Mouse (Mus musculus) limb, embryonic 10.5 days (tissue): Measurements from ENCODE around the gene Scube3. TPM values are rescaled to one million over a fixed set of nuclear protein-coding genes. Genes with fewer than 3 reads are reported as not detected.

ENCODE experiments used
- DNase-seq: peaks from one replicate; pipeline ENCODE4 v3.0.0-alpha.2; 2017; ENCODE audit warnings: low spot score
- H3K27ac ChIP-seq: fragments of 300-500 bp; sonication (generic); 2 replicates; pipeline ENCODE4 v1.5.1; 2016; ENCODE audit warnings: mild to moderate bottlenecking
- H3K27me3 ChIP-seq: fragments of 300-500 bp; sonication (generic); 2 replicates; pipeline ENCODE4 v1.6.1; 2016; ENCODE audit warnings: low read depth, mild to moderate bottlenecking; ENCODE audit not compliant: poor library complexity, severe bottlenecking
- H3K36me3 ChIP-seq: fragments of 300-500 bp; sonication (generic); 2 replicates; pipeline ENCODE4 v1.6.1; 2016; ENCODE audit warnings: mild to moderate bottlenecking, moderate library complexity
- H3K4me1 ChIP-seq: fragments of 300-500 bp; sonication (generic); 2 replicates; pipeline ENCODE4 v1.6.1; 2016
- H3K4me3 ChIP-seq: fragments of 300-500 bp; sonication (generic); 2 replicates; pipeline ENCODE4 v1.5.1; 2016; ENCODE audit warnings: mild to moderate bottlenecking, moderate library complexity
- H3K9me3 ChIP-seq: fragments of 300-500 bp; sonication (generic); replicated peaks from 2 replicates; pipeline ENCODE4 v1.6.1; 2016; ENCODE audit warnings: mild to moderate bottlenecking
- whole genome bisulfite sequencing: fragments of 180-500 bp; shearing (Covaris S2); methylation state at CpG from one replicate; pipeline ENCODE4 v1.1.7; 2016; 5-methylcytosine and 5-hydroxymethylcytosine counted together
- polyA plus RNA-seq: library from polyadenylated mRNA; unstranded; fragments of >200 nt; fragmentation: Nextera tagmentation; extraction: Ambion mirVana; gene quantifications from 2 replicates; pipeline ENCODE4 v1.2.1, GENCODE M21; 2016

Scube3 gene
- polyA plus RNA-seq, 1 experiment from 2014 or later, result 11.0 TPM

- Histone ChIP-seq H3K4me1 (peaks cover 59% of the 10 kb centered on the region), H3K27ac (no peak overlapping the region), H3K4me3 (no peak overlapping the region), H3K9me3 (0 out of 2 replicates have a peak, but pooled peaks cover 3% of the 10 kb centered on the region), H3K27me3 (peaks cover 18% of the 10 kb centered on the region; the same call in 1 of the 2 replicates), H3K36me3 (0 out of 2 replicates have a peak, but pooled peaks cover 2% of the 10 kb centered on the region)
- WGBS, result 85% methylated on average over 8 of the region's 8 CpGs
- DNase-seq, result no peak
Observed at GRCm38 (mm10) chr17:28138013-28138412, 3.9 kb upstream of the Scube3 start.

- H3K9me3 ChIP-seq, result 0 out of 2 replicates have a peak, but pooled peaks cover 3% of the 10 kb centered on the region
- WGBS, result 59% methylated on average over 9 of the region's 9 CpGs
- H3K4me1 ChIP-seq, result peaks cover 61% of the 10 kb centered on the region
- DNase-seq, result no peak
- no peak overlapping the region for H3K4me3 ChIP-seq
- peaks cover 17% of the 10 kb centered on the region; the same call in 1 of the 2 replicates for H3K27me3 ChIP-seq
- H3K27ac ChIP-seq, result peak overlapping the region; percentile 51; the same call in 1 of the 2 replicates
- H3K36me3 ChIP-seq, result 0 out of 2 replicates have a peak, but pooled peaks cover 2% of the 10 kb centered on the region
Observed at GRCm38 (mm10) chr17:28138685-28139084, 3.3 kb upstream of the Scube3 start.

GRCm38 (mm10) chr17:28140431-28141204 is 1.3 kb upstream of the Scube3 start:
- H3K27ac ChIP-seq, result peak overlapping the region; percentile 97
- H3K36me3 ChIP-seq, result 0 out of 2 replicates have a peak, but pooled peaks cover 2% of the 10 kb centered on the region
- peak overlapping the region; percentile 89 for H3K4me3 ChIP-seq
- WGBS, result 13% methylated on average over 13 of the region's 13 CpGs
- H3K27me3 ChIP-seq, result peaks cover 23% of the 10 kb centered on the region; the same call in 1 of the 2 replicates
- H3K9me3 ChIP-seq, result 0 out of 2 replicates have a peak, but pooled peaks cover 3% of the 10 kb centered on the region
- peaks cover 75% of the 10 kb centered on the region for H3K4me1 ChIP-seq
- DNase-seq, result peak; percentile 52

GRCm38 (mm10) chr17:28141205-28141650 is 713 bp upstream of the Scube3 start:
- H3K4me3 ChIP-seq, result peak overlapping the region; percentile 89
- H3K27me3 ChIP-seq, result peaks cover 23% of the 10 kb centered on the region; the same call in 1 of the 2 replicates
- 1% methylated on average over 15 of the region's 15 CpGs for WGBS
- 0 out of 2 replicates have a peak, but pooled peaks cover 3% of the 10 kb centered on the region for H3K9me3 ChIP-seq
- peaks cover 77% of the 10 kb centered on the region for H3K4me1 ChIP-seq
- peak overlapping the region; percentile 97 for H3K27ac ChIP-seq
- 0 out of 2 replicates have a peak, but pooled peaks cover 2% of the 10 kb centered on the region for H3K36me3 ChIP-seq
- DNase-seq, result no peak

- H3K27me3 ChIP-seq, result peaks cover 23% of the 10 kb centered on the region; the same call in 1 of the 2 replicates
- peak overlapping the region; percentile 97 for H3K27ac ChIP-seq
- peaks cover 87% of the 10 kb centered on the region for H3K4me1 ChIP-seq
- H3K9me3 ChIP-seq, result 0 out of 2 replicates have a peak, but pooled peaks cover 3% of the 10 kb centered on the region
- H3K36me3 ChIP-seq, result peaks cover 12% of the 10 kb centered on the region; the same call in 1 of the 2 replicates
- WGBS, result under 1% methylated on average over 33 of the region's 33 CpGs
- DNase-seq, result peak; percentile 60
- peak overlapping the region; percentile 89 for H3K4me3 ChIP-seq
Observed at GRCm38 (mm10) chr17:28142700-28143610, 1.0 kb downstream of the Scube3 start.

- H3K27me3 ChIP-seq, result peaks cover 23% of the 10 kb centered on the region; the same call in 1 of the 2 replicates
Observed at GRCm38 (mm10) chr17:28143751-28144150, 1.8 kb downstream of the Scube3 start.

GRCm38 (mm10) chr17:28144241-28144640 is 2.3 kb downstream of the Scube3 start:
- peaks cover 92% of the 10 kb centered on the region for H3K4me1 ChIP-seq
- DNase-seq, result peak; percentile 35
- H3K9me3 ChIP-seq, result no peaks in the 10 kb centered on the region
- WGBS, result 4% methylated on average over 6 of the region's 6 CpGs
- peaks cover 21% of the 10 kb centered on the region; the same call in 1 of the 2 replicates for H3K36me3 ChIP-seq
- H3K4me3 ChIP-seq, result peak overlapping the region; percentile 89
- peaks cover 23% of the 10 kb centered on the region; the same call in 1 of the 2 replicates for H3K27me3 ChIP-seq
- peak overlapping the region; percentile 97 for H3K27ac ChIP-seq

More at GRCm38 (mm10) chr17:28143751-28144150, 1.8 kb downstream of the Scube3 start:
- H3K9me3 ChIP-seq, result 0 out of 2 replicates have a peak, but pooled peaks cover 3% of the 10 kb centered on the region
- WGBS, result under 1% methylated on average over 9 of the region's 9 CpGs
- H3K36me3 ChIP-seq, result peaks cover 19% of the 10 kb centered on the region; the same call in 1 of the 2 replicates
- H3K4me3 ChIP-seq, result peak overlapping the region; percentile 89
- peak overlapping the region; percentile 97 for H3K27ac ChIP-seq
- H3K4me1 ChIP-seq, result peaks cover 91% of the 10 kb centered on the region
- DNase-seq, result peak; percentile 55

- H3K36me3 ChIP-seq, result peaks cover 48% of the 10 kb centered on the region
- 0 out of 2 replicates have a peak, but pooled peaks cover 8% of the 10 kb centered on the region for H3K27me3 ChIP-seq
- H3K4me1 ChIP-seq, result peaks cover 77% of the 10 kb centered on the region
- H3K27ac ChIP-seq, result 0 out of 2 replicates have a peak overlapping the region, but pooled peaks have one; percentile 42
- DNase-seq, result no peak
- 75% methylated on average over 3 of the region's 3 CpGs for WGBS
- no peaks in the 10 kb centered on the region for H3K9me3 ChIP-seq
- no peak overlapping the region for H3K4me3 ChIP-seq
Observed at GRCm38 (mm10) chr17:28148288-28148687, 6.3 kb downstream of the Scube3 start.

GRCm38 (mm10) chr17:28149734-28150133 is 7.8 kb downstream of the Scube3 start:
- Histone ChIP-seq H3K4me3 (no peak overlapping the region), H3K27ac (0 out of 2 replicates have a peak overlapping the region, but pooled peaks have one; percentile 4), H3K9me3 (no peaks in the 10 kb centered on the region), H3K4me1 (peaks cover 62% of the 10 kb centered on the region), H3K27me3 (0 out of 2 replicates have a peak, but pooled peaks cover 3% of the 10 kb centered on the region), H3K36me3 (peaks cover 61% of the 10 kb centered on the region)
- no peak for DNase-seq
- WGBS, result 83% methylated on average over 8 of the region's 8 CpGs

- H3K27me3 ChIP-seq, result no peaks in the 10 kb centered on the region
- 77% methylated on average over 12 of the region's 12 CpGs for WGBS
- no peak overlapping the region for H3K27ac ChIP-seq
- DNase-seq, result no peak
- no peak overlapping the region for H3K4me3 ChIP-seq
- H3K9me3 ChIP-seq, result no peaks in the 10 kb centered on the region
- peaks cover 68% of the 10 kb centered on the region for H3K36me3 ChIP-seq
- H3K4me1 ChIP-seq, result peaks cover 55% of the 10 kb centered on the region
Observed at GRCm38 (mm10) chr17:28150456-28150855, 8.5 kb downstream of the Scube3 start.

- DNase-seq, result no peak
- Histone ChIP-seq H3K36me3 (peaks cover 84% of the 10 kb centered on the region), H3K9me3 (no peaks in the 10 kb centered on the region), H3K4me3 (no peak overlapping the region), H3K4me1 (peaks cover 53% of the 10 kb centered on the region), H3K27ac (no peak overlapping the region), H3K27me3 (0 out of 2 replicates have a peak, but pooled peaks cover 8% of the 10 kb centered on the region)
- 92% methylated on average over 6 of the region's 6 CpGs for WGBS
Observed at GRCm38 (mm10) chr17:28153095-28153494, 11.2 kb downstream of the Scube3 start.

- 89% methylated on average over 8 of the region's 8 CpGs for WGBS
- no peak for DNase-seq
- Histone ChIP-seq H3K27ac (no peak overlapping the region), H3K4me3 (no peak overlapping the region), H3K27me3 (peaks cover 19% of the 10 kb centered on the region), H3K4me1 (peaks cover 53% of the 10 kb centered on the region), H3K36me3 (peaks cover 83% of the 10 kb centered on the region), H3K9me3 (no peaks in the 10 kb centered on the region)
Observed at GRCm38 (mm10) chr17:28154970-28155369, 13.0 kb downstream of the Scube3 start.
